Mouse (Mus musculus): ENCODE data around the gene Gm7257. TPM values are rescaled to one million over a fixed set of nuclear protein-coding genes. Genes with fewer than 3 reads are reported as not detected.

Gene Gm7257
- not detected for polyA plus RNA-seq (2017; shearing (Covaris generic))

DNA sequence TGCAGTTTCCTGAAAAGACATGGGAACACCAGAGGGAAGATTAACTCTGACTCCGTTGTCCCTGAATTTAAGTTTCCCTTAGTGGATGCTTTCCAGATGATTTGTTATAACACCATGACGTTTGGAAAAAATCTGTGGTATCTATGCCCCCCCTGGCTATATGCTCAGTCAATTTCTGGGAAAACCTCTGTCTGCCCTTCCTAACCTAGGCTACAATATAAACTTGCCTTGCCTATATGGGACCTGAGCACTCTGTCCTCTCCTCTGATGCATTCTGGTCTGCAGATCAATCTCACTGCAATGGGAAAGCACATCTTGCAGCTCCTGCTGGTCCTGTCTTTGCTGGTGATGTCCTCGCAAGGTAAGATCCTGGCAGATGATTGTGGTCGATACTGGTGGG lies at the start of gene Gm7257:
Gene Gm7257 (plus strand): TSS at position 301 of the 400 bp plus-strand sequence.

DNA sequence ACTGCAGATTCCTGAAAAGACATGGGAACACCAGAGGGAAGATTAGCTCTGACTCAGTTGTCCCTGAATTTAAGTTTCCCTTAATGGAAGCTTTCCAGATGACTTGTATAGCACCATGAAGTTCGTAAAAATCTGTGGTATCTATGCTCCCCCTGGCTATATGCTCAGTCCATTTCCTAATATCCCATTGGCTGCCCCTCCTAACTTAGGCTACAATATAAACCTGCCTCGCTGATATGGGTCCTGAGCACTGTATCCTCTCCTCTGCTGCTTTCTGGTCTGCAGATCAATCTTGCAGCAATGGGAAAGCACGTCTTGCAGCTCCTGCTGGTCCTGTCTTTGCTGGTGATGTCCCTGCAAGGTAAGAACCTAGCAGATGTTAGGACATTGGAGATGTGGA lies 43.7 kb downstream of the Gm7257 start, which contains the start of gene Gm9513:
Gene Gm9513 (plus strand): TSS at position 301 of the 400 bp plus-strand sequence.

Other genes with a start within 250 kb of the Gm7257 start
- gene Gm9513, start 43.8 kb downstream of the Gm7257 start, polyA plus RNA-seq (2017; shearing (Covaris generic)) = not detected
- 0.07 TPM for gene Gm5615, start 110.1 kb downstream of the Gm7257 start, polyA plus RNA-seq (2017; shearing (Covaris generic))
- gene Gm17689, start 150.8 kb downstream of the Gm7257 start, polyA plus RNA-seq (2017; shearing (Covaris generic)) = not detected
- gene A630095E13Rik, start 211.5 kb downstream of the Gm7257 start, polyA plus RNA-seq (2017; shearing (Covaris generic)) = not detected